Mouse (Mus musculus): ENCODE measurements around the gene Haspin. TPM values are rescaled to one million over a fixed set of nuclear protein-coding genes. Genes with fewer than 3 reads are reported as not detected.
A peak's percentile ranks its signal among the peaks of the same experiment; 100 is the strongest.

Haspin gene
- polyA plus RNA-seq (2015; fragmentation: Nextera tagmentation; extraction: Ambion mirVana): 3.7 and 3.8 TPM in 2 replicates

DNA sequence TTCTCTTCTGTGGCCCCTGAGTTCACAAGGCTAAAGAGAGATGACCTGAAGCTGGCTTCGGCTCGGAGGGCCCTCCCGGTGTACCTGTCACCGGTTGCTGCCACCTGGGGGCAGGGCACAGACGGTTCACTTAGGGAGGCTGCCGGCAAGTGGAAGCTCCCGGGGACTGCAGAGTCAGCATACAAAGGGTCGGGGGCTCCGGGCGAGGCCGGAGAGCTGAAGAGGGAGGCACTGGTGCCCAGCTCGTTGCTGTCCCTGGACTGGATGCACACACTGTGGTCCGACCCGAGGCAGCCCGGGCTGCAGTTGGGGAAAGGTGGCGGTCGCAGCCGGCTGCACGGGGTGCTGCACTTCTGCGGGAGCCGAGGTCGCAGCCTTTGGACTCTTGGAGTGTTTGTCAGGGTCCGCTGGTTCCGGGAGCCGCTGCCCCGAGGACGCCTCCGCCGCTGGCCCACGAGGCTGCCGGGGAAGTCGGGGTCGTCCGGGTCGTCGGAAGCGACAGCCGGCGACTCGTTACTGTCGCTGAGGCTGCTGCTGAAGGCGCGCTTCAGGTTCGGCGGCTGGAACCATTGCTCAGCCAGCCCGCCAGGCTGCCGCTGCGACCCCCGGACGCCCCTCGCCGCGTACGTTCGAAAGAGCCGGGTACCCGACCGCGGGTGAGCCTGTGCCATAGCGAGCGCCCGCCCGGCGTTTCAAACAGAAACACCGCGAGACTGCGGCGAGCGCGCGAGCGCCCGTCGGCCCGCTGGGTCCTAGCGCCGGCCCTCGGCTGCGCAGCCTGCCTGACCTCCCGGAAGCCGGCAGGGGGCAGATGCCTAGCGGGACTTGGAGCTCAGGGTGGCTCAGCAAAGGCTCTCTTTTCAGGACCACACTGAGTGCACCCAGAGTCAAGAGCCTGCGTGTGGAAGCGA lies at the start of gene Haspin:
Gene Haspin (minus strand): TSS at position 704 of the 911 bp plus-strand sequence.
- Histone ChIP-seq H3K9me3 (no peaks in the 10 kb centered on the region), H3K36me3 (peaks cover 5% of the 10 kb centered on the region; the same call in 1 of the 2 replicates), H3K27ac (no peak within 1 kb of the TSS), H3K9ac (peak within 1 kb of the TSS; percentile 79), H3K4me3 (peak within 1 kb of the TSS; percentile 76), H3K4me1 (replicated peaks) (peaks cover 27% of the 10 kb centered on the region), H3K27me3 (no peaks in the 10 kb centered on the region), H3K4me2 (peak within 1 kb of the TSS; percentile 90)
- under 1% methylated on average over 84 of the region's 84 CpGs for WGBS
- peak; percentile 97 for ATAC-seq (ENCODE audit: low FRiP score)

DNA sequence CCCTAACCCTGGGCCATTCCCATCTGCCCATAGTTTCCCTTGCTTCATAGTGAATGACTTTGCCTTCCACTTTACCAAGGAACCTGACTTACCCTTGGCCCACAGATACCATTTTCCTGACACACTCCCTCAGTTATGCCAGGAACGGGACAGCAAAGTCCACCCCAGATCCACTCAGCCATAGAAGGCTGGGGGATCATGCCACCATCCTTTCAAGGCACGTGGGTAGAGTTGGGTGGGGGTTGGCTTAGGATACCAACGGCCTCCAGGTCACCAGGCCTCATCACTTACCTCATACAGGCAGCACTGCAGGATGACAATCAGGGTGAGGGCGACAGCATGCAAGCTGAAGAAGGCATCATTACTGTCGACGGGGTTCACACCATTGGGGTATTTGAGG lies 49.1 kb upstream of the Haspin start:
- Histone ChIP-seq H3K4me1 (replicated peaks) (no peaks in the 10 kb centered on the region), H3K9me3 (no peaks in the 10 kb centered on the region), H3K4me2 (no peak overlapping the region), H3K9ac (no peak overlapping the region), H3K4me3 (no peak overlapping the region), H3K27ac (no peak overlapping the region), H3K36me3 (peaks cover 95% of the 10 kb centered on the region), H3K27me3 (no peaks in the 10 kb centered on the region)
- 90% methylated on average over 6 of the region's 6 CpGs for WGBS
- ATAC-seq (ENCODE audit: low FRiP score): no peak

DNA sequence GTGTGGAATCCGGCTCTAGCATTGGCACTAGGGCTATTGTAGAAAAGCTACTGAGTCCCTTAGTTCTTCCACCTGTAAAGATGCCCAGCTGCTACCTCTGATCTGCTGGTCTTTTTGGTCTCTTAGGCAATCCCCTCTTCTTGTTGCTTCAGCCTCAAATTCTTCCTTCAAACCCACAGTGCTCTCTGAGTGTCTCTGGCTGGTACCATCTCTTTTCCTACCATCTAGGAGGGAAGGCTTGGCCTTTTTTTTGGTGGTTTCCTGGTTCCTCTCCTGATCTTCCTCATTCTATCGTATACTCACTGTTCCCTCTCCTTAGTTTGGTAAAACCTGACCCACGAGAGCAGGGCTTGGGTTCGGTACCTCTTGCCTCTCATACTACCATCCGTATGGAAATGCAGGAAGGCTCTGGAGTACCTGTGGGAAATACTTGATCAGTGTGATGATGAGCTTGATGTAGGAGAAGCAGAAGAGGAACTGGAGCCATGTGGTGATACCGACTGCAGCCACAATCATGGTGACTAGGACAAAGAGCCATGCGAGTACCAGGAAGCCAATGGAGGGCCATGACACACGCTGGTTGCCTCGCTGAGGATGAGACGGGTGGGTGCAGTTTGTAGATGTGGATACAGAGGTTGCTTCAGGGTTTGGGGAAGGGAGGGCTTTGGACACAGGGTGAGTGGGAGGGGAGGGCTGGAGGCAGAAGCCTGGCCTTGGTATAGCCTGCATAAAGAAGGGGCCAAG lies 48.0 kb upstream of the Haspin start:
- Histone ChIP-seq H3K27ac (no peak overlapping the region), H3K27me3 (no peaks in the 10 kb centered on the region), H3K4me1 (replicated peaks) (no peaks in the 10 kb centered on the region), H3K9ac (no peak overlapping the region), H3K4me3 (no peak overlapping the region), H3K9me3 (no peaks in the 10 kb centered on the region), H3K36me3 (peaks cover 88% of the 10 kb centered on the region), H3K4me2 (no peak overlapping the region)
- WGBS: 93% methylated on average over 10 of the region's 10 CpGs
- ATAC-seq (ENCODE audit: low FRiP score): no peak

GRCm38 (mm10) chr11:73177895-73178294 lies 39.8 kb upstream of the Haspin start:
- H3K4me2 ChIP-seq: peak overlapping the region; percentile 74
- WGBS: 2% methylated on average over 2 of the region's 2 CpGs
- H3K27me3 ChIP-seq: no peaks in the 10 kb centered on the region
- no peaks in the 10 kb centered on the region for H3K9me3 ChIP-seq
- no peak for ATAC-seq (ENCODE audit: low FRiP score)
- peak overlapping the region; percentile 92 for H3K9ac ChIP-seq
- H3K4me3 ChIP-seq: peak overlapping the region; percentile 71
- H3K36me3 ChIP-seq: peaks cover 26% of the 10 kb centered on the region
- peak overlapping the region; percentile 91 for H3K27ac ChIP-seq
- peaks cover 46% of the 10 kb centered on the region for H3K4me1 ChIP-seq (replicated peaks)

DNA sequence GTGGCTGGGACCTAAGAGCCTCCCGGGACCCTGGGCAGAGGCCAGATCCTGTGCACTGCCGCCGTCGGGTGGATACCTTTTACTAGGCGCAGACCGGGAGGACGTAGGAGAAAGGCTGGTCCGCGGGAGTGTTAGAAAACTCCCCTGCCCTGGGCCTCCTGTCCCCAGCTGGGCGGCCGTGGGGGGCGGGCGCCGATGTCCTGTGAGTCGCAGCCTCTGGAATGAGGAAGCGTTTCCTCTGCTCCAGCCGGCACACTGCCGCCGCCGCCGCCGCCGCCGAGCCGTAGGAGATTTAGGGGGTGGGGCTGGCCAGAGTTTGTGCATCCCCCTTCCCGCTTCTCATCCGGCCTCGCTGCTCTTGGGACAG lies 39.4 kb upstream of the Haspin start:
- 0% methylated on average over 25 of the region's 28 CpGs for WGBS
- H3K36me3 ChIP-seq: peaks cover 22% of the 10 kb centered on the region
- peak overlapping the region; percentile 92 for H3K9ac ChIP-seq
- peak overlapping the region; percentile 71 for H3K4me3 ChIP-seq
- peaks cover 51% of the 10 kb centered on the region for H3K4me1 ChIP-seq (replicated peaks)
- ATAC-seq (ENCODE audit: low FRiP score): no peak
- peak overlapping the region; percentile 91 for H3K27ac ChIP-seq
- H3K27me3 ChIP-seq: no peaks in the 10 kb centered on the region
- H3K9me3 ChIP-seq: no peaks in the 10 kb centered on the region
- H3K4me2 ChIP-seq: peak overlapping the region; percentile 74

GRCm38 (mm10) chr11:73176608-73177508 lies 38.8 kb upstream of the Haspin start, which contains the start of the genes Emc6 and Tax1bp3:
Gene Emc6, minus strand, starts transcription at chr11:73177037.
Gene Tax1bp3, plus strand, starts transcription at chr11:73177083.
- H3K27ac ChIP-seq: peak within 1 kb of the TSS; percentile 91
- peak; percentile 98 for ATAC-seq (ENCODE audit: low FRiP score)
- H3K4me1 ChIP-seq (replicated peaks): peaks cover 56% of the 10 kb centered on the region
- H3K9ac ChIP-seq: peak within 1 kb of the TSS; percentile 92
- under 1% methylated on average over 81 of the region's 81 CpGs for WGBS
- no peaks in the 10 kb centered on the region for H3K9me3 ChIP-seq
- peak within 1 kb of the TSS; percentile 84 for H3K4me2 ChIP-seq
- peak within 1 kb of the TSS; percentile 71 for H3K4me3 ChIP-seq
- no peaks in the 10 kb centered on the region for H3K27me3 ChIP-seq
- H3K36me3 ChIP-seq: peaks cover 17% of the 10 kb centered on the region

DNA sequence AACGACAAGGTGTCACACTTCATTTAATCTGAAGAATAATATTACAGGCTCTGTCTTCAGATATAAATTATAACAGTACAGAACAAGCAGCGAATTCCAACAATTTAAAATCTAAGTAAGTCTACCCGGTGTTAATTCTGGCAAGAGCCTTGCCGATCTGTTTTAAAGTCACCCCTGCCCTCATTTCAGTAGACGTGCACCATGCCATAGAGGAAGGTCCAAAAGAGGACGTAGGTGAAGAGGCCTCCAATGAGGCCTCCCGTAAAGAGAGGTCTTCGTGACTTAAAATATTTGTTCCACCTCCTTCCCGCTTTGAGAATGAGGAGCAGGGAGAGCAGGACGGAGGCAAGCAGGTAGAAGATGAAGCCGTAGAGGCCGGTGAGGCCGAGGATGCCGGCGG lies 38.1 kb upstream of the Haspin start:
- WGBS: under 1% methylated on average over 15 of the region's 15 CpGs
- H3K4me2 ChIP-seq: peak overlapping the region; percentile 84
- ATAC-seq (ENCODE audit: low FRiP score): no peak

DNA sequence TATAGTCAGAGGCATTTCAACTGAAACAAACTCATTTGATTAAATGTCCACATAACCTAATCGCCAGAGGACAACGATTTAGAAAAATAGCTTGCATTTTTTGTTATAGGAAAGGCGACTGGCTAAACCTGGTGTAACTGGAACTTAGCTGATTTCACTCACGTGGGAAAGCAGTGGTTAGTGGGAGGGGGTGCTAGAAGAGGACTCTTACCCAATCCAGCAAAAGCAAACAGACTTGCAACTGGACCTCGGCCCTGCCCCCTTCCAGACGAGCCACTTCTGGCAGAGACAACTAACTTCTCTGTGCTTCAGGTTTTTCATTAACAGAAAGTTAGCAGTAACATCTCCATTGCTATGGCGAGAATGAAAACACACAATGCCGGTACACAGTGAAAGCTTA lies 37.5 kb upstream of the Haspin start:
- no peak for ATAC-seq (ENCODE audit: low FRiP score)
- Histone ChIP-seq H3K4me1 (replicated peaks) (peaks cover 56% of the 10 kb centered on the region), H3K36me3 (peaks cover 24% of the 10 kb centered on the region), H3K27ac (no peak overlapping the region), H3K9ac (peak overlapping the region; percentile 84), H3K4me3 (peak overlapping the region; percentile 71), H3K4me2 (peak overlapping the region; percentile 84), H3K27me3 (no peaks in the 10 kb centered on the region), H3K9me3 (no peaks in the 10 kb centered on the region)
- WGBS: 44% methylated on average over 8 of the region's 8 CpGs

More for the DNA sequence above, 38.1 kb upstream of the Haspin start:
- Histone ChIP-seq H3K4me1 (replicated peaks) (peaks cover 56% of the 10 kb centered on the region), H3K9ac (peak overlapping the region; percentile 84), H3K27me3 (no peaks in the 10 kb centered on the region), H3K9me3 (no peaks in the 10 kb centered on the region), H3K4me3 (peak overlapping the region; percentile 71), H3K36me3 (peaks cover 21% of the 10 kb centered on the region), H3K27ac (peak overlapping the region; percentile 91)

- Histone ChIP-seq H3K4me3 (no peak overlapping the region), H3K27me3 (no peaks in the 10 kb centered on the region), H3K4me1 (replicated peaks) (peaks cover 30% of the 10 kb centered on the region), H3K36me3 (peaks cover 23% of the 10 kb centered on the region), H3K27ac (0 out of 2 replicates have a peak overlapping the region, but pooled peaks have one; percentile 12), H3K9me3 (no peaks in the 10 kb centered on the region), H3K4me2 (no peak overlapping the region), H3K9ac (no peak overlapping the region)
- 77% methylated on average over 5 of the region's 5 CpGs for WGBS
- ATAC-seq (ENCODE audit: low FRiP score): no peak
Observed at GRCm38 (mm10) chr11:73172186-73172585, 34.1 kb upstream of the Haspin start.

DNA sequence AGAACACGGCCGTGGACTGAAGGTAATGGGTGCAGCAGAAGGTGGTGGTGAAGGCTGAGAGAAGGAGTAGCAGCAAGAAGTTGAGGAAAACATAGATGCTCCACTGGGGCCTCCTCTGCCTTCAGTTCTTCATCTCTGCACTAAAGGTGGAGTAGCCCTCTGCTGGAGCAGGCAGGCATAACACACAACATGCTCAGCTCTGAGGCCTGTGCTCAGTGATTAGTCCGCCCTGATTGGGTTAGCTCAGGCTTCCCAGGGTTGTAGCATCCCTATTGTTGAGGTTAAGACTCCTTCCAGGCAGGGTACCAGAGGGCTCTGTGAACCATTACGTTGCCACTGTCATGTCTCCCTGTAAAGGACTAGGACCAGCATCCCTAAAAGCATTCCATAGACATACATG lies 31.1 kb upstream of the Haspin start:
- peak; percentile 66; the same call in 1 of the 2 replicates for ATAC-seq (ENCODE audit: low FRiP score)

DNA sequence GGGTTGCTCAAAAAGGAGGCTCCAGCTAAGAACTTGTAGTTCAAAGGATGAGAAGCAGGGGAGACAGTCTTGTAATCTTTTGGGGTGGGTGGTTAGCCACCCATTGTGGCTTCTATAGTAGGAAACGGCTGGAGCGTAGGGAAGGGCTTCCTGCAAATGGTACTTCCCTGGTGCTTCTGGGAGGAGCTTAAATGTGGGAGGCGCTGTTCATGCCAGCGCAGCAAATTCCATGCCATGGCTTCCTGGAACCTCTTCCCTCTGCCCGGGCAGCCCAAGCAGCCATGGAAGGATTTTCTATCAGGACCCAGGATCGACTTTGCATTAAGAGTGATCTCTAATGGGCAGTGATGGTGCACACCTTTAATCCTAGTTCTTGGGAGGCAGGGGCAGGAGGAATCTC lies 30.5 kb upstream of the Haspin start:
- no peak overlapping the region for H3K27ac ChIP-seq
- peaks cover 13% of the 10 kb centered on the region for H3K36me3 ChIP-seq
- 0 out of 2 replicates have a peak, but pooled peaks cover 10% of the 10 kb centered on the region for H3K4me1 ChIP-seq (replicated peaks)
- ATAC-seq (ENCODE audit: low FRiP score): no peak
- H3K27me3 ChIP-seq: no peaks in the 10 kb centered on the region
- H3K9me3 ChIP-seq: no peaks in the 10 kb centered on the region
- no peak overlapping the region for H3K4me2 ChIP-seq
- H3K4me3 ChIP-seq: no peak overlapping the region
- H3K9ac ChIP-seq: no peak overlapping the region
- 79% methylated on average over 6 of the region's 6 CpGs for WGBS

More for the DNA sequence above, 31.1 kb upstream of the Haspin start:
- 54% methylated on average over 4 of the region's 4 CpGs for WGBS
- Histone ChIP-seq H3K27me3 (no peaks in the 10 kb centered on the region), H3K4me1 (replicated peaks) (peaks cover 10% of the 10 kb centered on the region; the same call in 1 of the 2 replicates), H3K9me3 (no peaks in the 10 kb centered on the region), H3K9ac (no peak overlapping the region), H3K27ac (no peak overlapping the region), H3K4me2 (no peak overlapping the region), H3K36me3 (peaks cover 17% of the 10 kb centered on the region), H3K4me3 (no peak overlapping the region)
